Mouse (Mus musculus): ENCODE results near the gene 4933402J07Rik.

DNA sequence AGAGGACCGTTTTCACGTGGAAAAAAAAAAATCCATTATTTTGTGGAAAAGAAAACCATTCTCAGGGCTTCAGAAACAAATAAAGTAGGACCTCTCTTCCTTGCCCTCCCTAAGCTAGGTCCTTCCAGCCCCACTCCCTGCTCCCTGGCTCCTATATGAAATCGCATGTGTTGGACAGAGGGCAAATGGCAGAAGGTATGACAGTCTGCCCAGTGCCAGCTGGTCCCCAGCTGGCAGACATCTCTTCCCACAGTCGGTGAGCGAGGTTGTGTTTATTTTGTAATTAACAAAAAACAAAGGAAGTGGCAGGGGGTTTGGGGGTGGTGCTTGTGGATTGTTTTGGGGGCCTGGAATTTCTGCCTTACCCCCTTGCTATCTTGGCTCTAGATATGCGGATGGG, 56.6 kb downstream of the 4933402J07Rik start:
- TF ChIP-seq POLR2A (IDR thresholded peaks at IDR 0.05; ENCODE audit: insufficient read length, low read depth): no peak
- TF ChIP-seq USF1 (IDR thresholded peaks at IDR 0.05; ENCODE audit: low read depth): no peak
